Mouse (Mus musculus) gastrocnemius, postnatal 14 days (tissue): ENCODE measurements at regions not wholly inside any gene's neighbourhood (a gene's known extent, or its start where the extent isn't known, plus 50 kb on each side); places are given as distances from the start of the nearest gene placed in this dataset.
"Not testable (repeated sequence)": the region's sequence is repeated elsewhere in the genome, so short reads cannot be mapped to it uniquely, and the experiment has no call there.

Experiments
- DNase-seq: peaks from one replicate; pipeline ENCODE4 v3.0.0; 2021; ENCODE audit warnings: mixed read lengths
- intact Hi-C: fragments of 180-260 bp; cut with DNase I; formaldehyde crosslinking; loops from one replicate; pipeline ENCODE4 v1.15.1; 2025; ENCODE audit warnings: low total_unique reads

- DNase-seq = no peak
- intact Hi-C loops = no loop called here
Observed at GRCm38 (mm10) chr1:47339718-47340439, 447.2 kb upstream of the Slc39a10 start.

GRCm38 (mm10) chr1:47310572-47311075, 418.0 kb upstream of the Slc39a10 start:
- intact Hi-C loops = no loop called here
- DNase-seq = no peak

DNA sequence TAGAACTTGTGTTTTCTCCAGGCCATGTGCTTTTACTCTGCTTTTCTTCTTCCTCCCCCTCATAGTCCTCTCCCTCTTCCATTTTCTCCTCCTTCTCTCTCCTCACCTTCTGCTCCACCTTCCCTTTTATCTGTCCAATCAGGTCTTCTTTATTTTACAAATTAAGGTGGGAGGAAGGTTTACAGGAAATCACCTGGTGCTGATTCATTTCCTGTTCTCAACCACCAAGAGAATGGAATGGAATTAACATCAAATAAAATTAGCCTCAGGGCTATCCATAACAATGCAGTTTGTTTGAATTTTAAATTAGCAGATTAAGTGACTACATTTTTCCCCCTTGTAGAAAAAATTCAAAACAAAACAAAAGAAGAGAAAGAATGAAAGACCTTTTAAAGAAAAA, 414.3 kb upstream of the Slc39a10 start:
- no peak for DNase-seq
- intact Hi-C loops = no loop called here

DNA sequence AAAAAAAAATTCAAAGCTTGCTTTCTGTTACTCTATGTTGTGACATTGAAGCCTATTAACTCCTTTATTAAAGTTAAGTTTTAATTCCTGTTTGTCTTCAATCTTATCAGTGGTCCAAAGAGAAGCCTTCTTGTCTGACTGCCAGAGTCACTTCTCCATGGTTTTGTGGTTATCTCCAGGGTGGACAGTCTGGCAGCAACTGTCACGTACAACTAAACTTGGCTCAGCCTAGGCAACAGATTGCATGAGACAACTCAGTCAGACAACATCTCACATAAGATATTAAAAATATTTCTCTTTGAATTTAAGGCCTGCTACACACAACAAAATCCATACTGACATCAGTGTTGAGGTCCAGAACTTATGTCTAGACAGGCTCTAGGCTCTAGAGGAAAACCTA, 406.7 kb upstream of the Slc39a10 start:
- intact Hi-C loops = no loop called here
- DNase-seq = no peak

DNA sequence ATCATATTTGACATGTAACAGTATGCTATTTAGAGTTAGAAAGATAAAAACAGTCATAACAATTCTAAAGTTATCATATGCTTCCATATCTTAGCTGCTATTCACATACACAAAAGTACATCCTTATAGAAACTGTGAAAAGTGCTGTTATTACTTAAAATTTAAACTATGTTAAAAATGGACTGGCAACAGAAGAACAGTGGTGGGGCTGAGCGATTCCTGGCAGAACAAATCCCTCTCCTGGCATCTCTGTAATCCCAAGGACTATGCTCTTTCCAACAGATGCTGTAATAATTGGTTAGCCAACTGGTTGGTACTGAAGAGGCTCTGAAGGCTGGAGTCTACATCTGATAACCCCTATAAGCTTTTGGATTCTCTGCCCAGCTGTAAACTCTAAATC, 393.0 kb upstream of the Slc39a10 start:
- no peak for DNase-seq
- intact Hi-C loops = no loop called here

DNA sequence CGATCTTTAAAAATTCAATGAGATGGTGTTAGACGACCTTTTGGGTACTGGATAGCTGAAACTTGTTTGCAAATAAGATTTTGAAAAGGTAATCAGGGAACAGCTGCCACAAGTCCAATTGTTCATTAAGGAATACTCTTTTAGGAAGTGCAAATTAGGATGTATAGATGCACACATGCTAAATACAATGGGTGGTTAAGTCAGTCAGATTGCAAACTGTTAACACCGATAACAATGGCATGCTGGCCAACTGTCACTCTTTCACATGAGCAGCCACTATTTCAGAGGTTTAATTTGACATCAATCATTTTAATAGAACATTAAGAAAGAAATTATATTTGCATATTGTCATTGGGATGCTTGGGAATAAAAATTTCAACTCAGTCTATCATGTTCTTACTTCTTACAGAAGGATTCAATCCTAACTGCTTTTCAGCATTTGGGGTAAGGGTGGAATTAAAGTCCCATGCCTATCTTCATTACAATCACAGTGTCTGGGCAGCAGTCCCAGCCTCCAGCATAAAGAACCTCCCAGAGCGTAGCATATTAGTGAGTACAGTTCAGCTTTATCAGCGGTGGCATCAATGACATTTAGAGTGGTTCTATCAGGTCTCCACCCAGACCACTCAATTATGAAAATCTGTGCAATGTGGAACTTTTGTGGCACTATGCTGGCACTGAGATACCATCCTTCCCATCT, 385.8 kb upstream of the Slc39a10 start:
- no peak for DNase-seq
- intact Hi-C loops = no loop called here

GRCm38 (mm10) chr1:47277839-47278238, 385.2 kb upstream of the Slc39a10 start:
- DNase-seq = no peak
- intact Hi-C loops = no loop called here

GRCm38 (mm10) chr1:47272131-47272530, 379.5 kb upstream of the Slc39a10 start:
- intact Hi-C loops = no loop called here
- DNase-seq = no peak

DNA sequence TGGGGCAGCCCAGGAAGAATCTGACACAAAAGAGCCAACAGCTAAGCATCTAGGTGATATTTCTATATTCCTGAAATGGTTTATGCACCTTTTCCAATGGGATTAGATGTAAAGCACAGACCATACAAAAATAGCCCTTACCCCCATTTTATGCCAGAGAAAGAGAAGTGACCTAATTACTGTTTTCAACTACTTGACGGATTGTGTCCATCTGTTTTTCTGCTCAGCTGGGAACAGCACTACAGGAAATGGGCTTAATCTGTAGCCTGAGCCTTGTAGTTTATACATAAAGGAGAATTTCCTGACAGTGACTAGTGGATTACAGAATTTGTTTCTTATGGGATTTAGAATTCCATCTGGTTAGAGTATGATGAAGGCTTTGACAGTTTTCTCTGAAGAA, 371.0 kb upstream of the Slc39a10 start:
- no peak for DNase-seq
- intact Hi-C loops = no loop called here

- no peak for DNase-seq
- intact Hi-C loops = no loop called here
Observed at GRCm38 (mm10) chr1:47261505-47262130, 369.0 kb upstream of the Slc39a10 start.

GRCm38 (mm10) chr1:47250706-47251105, 358.1 kb upstream of the Slc39a10 start:
- DNase-seq, intact Hi-C loops: not testable (repeated sequence)

DNA sequence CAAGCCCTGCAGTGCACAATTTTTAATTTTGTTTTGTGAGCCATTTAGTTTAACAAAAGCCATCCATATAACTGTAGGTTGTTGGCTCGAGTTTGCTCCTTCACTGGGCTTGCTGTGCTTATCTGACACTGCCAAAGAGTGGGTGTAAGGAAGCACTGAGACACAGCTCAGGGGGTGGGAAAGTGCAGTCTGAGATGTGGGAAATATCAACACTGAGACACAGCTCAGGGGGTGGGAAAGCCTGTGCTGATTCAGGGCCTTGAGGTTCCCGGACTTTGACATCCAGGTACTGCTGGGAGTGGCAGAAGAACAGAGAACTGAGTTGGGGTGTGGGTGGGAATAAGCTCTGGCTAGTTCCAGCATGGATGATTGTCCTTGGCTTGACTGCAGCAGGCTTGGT, 324.4 kb upstream of the Slc39a10 start:
- intact Hi-C loops = no loop called here
- DNase-seq = no peak

- DNase-seq = no peak
- intact Hi-C loops = no loop called here
Observed at GRCm38 (mm10) chr1:47216419-47217002, 323.9 kb upstream of the Slc39a10 start.

- intact Hi-C loops = no loop called here
- DNase-seq = no peak
Observed at GRCm38 (mm10) chr1:47213476-47213875, 320.8 kb upstream of the Slc39a10 start.

GRCm38 (mm10) chr1:47193001-47193400, 300.3 kb upstream of the Slc39a10 start:
- DNase-seq = no peak
- intact Hi-C loops = no loop called here

- no peak for DNase-seq
- intact Hi-C loops = no loop called here
Observed at GRCm38 (mm10) chr1:47164417-47164816, 271.8 kb upstream of the Slc39a10 start.

GRCm38 (mm10) chr1:47163808-47164410, 271.3 kb upstream of the Slc39a10 start:
- intact Hi-C loops = no loop called here
- DNase-seq = no peak

- DNase-seq, intact Hi-C loops: not testable (repeated sequence)
Observed at GRCm38 (mm10) chr1:47130031-47130430, 237.4 kb upstream of the Slc39a10 start.

GRCm38 (mm10) chr1:47119636-47120035, 227.0 kb upstream of the Slc39a10 start:
- intact Hi-C loops = no loop called here
- no peak for DNase-seq

GRCm38 (mm10) chr1:47116681-47117080, 224.0 kb upstream of the Slc39a10 start:
- DNase-seq, intact Hi-C loops: not testable (repeated sequence)
